Mouse (Mus musculus) layer of hippocampus, postnatal 25 days (tissue): ENCODE measurements at regions not wholly inside any gene's neighbourhood (a gene's known extent, or its start where the extent isn't known, plus 50 kb on each side); places are given as distances from the start of the nearest gene placed in this dataset.

Source experiments
- DNase-seq, 2 experiments: peaks; one replicate each; pipeline ENCODE4 v3.0.0; 2022; ENCODE audit warnings: mixed read lengths in 2 of 2, low spot score in 1 of 2; ENCODE audit errors: extremely low spot score in 1 of 2

- DNase-seq, result no peak
These were observed 534.7 kb downstream of the Zfp619 start for GRCm38 (mm10) chr7:40052255-40052654.

DNA sequence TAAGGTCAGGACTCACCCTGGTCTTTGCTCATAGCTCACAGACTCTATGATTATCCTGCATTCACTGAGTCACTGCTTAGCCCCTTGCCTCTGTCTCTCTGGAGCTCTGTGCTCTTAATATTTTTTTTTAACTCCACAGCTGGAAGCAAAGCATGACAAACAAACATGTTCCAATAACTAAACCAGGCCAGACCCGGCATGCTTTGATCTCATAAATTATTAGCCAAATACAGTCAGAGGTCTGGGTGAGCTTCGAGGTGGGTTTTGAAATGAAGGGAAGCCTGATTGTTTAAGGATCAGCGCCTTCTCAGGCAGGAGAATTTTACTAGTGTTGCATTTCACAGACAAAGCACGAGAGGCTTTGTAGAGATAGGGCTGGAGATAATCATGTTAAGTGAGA lies 541.3 kb downstream of the Zfp619 start:
- DNase-seq, result no peak

- no peak for DNase-seq
These were observed 547.1 kb downstream of the Zfp619 start for GRCm38 (mm10) chr7:40064631-40065030.

DNA sequence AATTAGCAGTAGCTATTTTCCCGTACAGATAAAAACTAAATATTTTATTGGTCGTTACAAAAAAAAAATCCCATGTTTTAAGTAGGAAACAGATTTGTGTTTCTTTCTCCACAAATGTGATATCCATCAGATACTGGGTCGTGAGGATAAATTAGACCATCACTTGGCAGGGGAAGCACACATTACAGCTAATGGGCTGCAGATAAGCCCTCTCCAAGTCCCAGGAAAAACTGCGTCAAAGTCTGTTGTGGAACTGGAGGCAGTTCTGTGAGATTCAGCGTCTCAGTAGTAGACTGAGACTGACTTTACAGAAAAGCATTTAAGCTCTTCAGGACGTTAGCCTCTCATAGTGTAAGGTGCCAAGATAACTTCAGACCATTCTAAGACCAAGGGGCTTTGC lies 548.0 kb downstream of the Zfp619 start:
- DNase-seq, result no peak

DNA sequence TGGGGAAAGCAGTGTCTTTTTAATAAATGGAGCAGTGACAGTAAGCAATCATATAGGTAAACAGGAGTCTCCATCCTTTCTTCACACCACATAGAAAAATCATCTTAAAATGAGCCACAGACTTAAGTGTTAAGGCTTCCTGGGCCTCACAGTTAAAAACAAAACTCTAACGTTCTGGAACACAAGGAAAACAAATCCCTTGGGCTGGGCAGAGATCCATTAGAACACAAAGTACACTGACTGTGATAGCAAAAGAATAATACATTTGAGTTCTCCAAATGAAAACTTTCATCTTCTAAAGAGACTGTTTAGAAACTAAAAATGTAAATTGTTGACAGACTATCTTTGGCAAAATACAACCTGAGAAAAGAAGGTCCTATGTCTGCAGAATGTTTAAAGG lies 549.8 kb downstream of the Zfp619 start:
- DNase-seq, result no peak

DNA sequence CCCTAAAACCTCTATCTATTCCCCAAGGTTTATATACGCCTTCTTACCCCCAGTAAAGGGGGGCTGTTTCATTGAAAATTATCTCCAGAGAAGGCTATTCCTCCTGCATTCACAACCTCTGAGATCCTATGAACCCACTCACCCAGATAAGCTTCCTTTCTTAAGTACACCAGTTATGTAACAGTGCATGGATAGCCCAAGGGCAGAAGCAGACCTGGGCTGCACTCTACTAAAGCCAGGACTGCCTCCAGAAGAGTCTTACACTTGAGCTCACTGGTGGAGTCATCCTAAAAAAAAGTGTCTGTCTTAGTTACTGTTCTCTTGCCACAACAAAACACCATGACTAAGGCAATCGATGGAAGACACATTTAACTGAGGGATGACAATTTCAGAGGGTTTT lies 553.7 kb downstream of the Zfp619 start:
- no peak for DNase-seq

DNA sequence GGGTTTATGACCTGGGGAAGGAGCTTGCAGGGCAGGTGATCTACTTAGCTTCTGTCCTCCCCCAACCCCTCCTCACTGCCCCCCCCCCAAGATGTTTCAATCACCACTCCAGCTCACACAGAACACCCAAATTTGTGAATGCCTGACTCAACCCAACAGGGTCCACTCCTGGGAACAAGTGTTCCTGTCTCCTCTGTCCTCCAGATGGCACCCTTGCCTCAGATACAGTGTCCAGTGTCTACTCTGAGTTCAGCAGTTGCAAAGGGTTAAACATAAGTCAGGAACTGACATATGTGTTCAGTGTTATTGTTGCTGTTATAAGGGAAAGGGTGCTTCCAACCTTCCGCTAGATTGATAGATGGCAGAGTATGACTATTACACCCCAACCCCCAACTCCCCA lies 554.9 kb downstream of the Zfp619 start:
- DNase-seq, result peak in 1 of 2 experiments; percentile 9

DNA sequence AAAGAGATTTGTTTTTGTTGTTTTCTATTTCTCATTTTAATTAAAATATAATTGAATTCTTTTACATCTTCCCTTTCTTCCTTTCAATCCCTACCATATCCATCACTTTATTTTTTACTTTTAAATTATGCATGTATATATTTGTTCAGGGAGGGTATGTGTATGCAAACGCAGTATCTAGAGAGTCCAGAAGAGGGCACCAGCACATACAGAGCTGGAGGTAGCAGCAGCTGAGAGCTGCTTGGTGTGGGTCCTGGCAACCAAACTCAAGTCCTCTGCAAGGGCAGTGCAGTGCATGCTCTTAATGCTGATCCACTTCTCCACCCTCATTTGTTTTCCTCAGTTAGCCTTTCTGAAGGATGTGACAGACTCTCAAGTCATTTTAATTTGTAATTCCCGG lies 568.7 kb downstream of the Zfp619 start:
- peak in 1 of 2 experiments; percentile 10 for DNase-seq

DNA sequence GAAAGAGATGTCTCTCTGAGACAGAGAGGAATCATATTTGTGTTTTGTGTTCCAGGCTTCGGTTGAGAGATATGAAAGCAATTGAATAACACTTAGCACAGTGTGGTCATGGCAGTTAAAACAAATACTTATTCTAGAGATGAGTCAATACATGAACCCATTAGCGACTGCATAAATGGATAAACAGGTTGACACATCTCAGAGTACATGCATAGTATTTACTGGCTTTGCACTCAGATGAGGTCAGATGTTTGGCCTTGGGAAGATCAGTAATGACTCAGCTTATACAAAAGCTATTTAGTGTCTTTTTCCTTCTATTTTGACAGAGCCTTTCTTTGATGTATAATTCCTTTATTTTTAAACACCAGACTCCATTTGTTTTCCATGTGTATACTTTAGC lies 579.5 kb downstream of the Zfp619 start:
- no peak for DNase-seq

DNA sequence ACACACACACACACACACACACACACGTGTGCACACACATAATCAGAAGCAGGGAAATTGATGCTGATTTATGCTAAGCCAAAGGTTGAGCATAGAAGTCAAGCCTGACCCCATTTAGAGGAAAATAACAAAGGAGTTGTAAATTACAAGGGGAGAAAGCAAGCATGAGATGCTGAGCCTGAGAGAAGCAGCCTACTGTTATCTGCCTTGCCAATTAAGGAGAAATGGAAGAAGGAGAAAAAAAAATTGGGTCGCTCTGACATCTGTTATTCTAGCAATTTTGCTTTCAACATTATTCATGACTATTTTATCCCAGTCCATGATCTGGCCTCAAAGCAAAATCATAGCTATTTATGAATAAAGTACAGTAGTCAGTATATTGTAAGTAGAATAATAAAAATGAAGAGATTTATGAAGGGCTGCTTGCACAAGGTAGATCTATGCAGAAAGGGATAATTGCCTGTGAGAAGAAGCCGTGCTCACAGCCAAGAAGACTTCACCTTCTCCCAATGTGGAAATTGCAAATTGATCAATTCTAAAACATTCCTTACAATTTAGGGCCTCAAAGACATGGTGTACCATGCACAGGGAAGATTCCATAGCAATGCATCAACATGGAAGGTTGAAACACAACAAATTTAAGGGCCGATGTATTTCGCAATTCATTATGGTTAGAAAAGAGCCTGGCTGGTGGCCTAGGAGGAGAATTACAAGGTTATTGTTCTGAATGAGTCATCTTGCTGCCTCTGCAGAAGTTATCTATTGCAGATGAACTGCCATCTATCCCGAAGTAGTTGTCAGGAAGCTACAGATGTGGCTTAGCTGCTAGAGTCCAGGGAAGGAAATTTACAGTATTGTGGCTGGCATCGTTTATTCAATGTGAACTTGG lies 585.7 kb downstream of the Zfp619 start:
- DNase-seq, result no peak

GRCm38 (mm10) chr7:40142906-40143305 lies 625.3 kb downstream of the Zfp619 start:
- no peak for DNase-seq

GRCm38 (mm10) chr7:40144431-40144830 lies 626.9 kb downstream of the Zfp619 start:
- DNase-seq, result no peak

- DNase-seq, result no peak
These were observed 660.0 kb downstream of the Zfp619 start for GRCm38 (mm10) chr7:40177570-40177969.

DNA sequence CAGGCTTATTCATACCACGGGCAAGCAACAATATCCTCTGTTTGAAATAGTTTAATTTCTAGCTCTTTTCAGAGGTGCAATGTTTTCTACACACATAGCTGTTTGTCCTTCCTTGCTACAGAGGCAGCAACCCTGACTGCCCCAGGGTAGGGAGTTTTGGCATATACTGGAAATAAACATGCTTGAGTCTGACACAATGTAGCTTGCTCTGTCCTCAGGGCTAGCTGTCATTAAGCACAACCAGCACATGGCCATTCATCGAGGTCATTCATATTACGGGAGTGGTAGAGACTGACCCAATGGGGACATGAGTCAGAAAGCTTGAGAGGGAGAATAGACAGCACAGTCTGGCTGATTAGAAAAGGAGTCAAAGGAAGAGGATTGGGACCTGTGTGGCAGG lies 677.8 kb downstream of the Zfp619 start:
- DNase-seq, result no peak

GRCm38 (mm10) chr7:40202615-40203014 lies 685.0 kb downstream of the Zfp619 start:
- DNase-seq, result no peak

DNA sequence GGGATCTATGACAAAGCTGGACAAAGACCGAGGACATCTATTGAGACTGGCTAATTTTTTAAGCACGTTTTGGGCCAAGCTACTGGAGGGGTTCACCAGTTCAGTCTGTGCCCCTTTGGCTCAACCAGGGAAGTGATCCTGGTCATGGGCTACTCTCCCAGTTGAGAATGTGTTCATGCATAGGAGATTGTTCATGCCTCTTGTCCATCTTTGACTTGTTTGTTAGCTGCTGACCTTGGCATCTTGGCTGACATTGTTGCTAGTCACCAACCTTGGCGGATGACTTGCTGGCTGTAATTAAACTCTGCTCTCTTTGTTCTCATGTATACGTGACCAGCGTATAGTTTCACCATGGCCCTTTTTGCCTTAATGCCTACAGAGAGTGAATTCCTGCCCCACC lies 686.2 kb upstream of the Vstm2b start:
- no peak for DNase-seq

DNA sequence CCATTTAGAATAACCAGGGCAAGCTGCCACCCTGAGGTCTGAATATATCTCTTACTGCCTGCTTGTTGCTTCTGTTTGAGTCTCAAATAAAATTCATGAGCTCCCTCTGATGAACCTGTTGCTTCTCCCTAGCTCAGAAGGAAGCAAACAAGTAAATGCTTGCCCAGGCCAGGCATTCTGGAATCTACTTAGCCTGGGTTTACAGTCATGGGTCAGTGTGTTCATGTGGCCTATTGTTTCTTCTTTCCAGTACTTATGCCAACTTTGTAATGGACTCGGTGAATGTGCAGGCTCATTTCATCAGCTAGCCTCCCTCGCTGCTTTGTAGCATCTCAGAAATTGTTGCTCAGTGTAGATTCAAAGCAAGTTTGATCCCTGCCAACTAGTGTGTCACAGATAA lies 685.6 kb upstream of the Vstm2b start:
- no peak for DNase-seq

GRCm38 (mm10) chr7:40213646-40214045 lies 684.5 kb upstream of the Vstm2b start:
- DNase-seq, result no peak

DNA sequence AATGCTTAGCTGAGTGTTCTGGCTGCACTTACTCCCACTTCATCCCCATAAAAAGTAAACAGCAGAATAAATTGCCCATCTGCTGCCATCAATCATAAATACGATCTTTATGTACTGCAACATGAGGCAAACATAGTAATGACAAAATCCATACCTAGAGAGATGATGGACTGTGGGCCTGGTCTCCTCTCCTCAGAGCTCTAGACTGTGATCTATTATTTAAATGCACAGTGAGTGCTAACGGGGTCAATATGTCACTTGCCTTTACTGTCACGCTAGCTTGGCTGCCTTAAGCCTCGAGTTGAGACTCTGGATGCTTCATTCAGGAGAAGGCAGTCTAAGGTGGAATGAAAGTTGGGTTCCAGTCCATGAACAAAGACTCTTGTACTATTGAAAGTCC lies 683.7 kb upstream of the Vstm2b start:
- DNase-seq, result no peak

- no peak for DNase-seq
These were observed 682.9 kb upstream of the Vstm2b start for GRCm38 (mm10) chr7:40215271-40215670.

DNA sequence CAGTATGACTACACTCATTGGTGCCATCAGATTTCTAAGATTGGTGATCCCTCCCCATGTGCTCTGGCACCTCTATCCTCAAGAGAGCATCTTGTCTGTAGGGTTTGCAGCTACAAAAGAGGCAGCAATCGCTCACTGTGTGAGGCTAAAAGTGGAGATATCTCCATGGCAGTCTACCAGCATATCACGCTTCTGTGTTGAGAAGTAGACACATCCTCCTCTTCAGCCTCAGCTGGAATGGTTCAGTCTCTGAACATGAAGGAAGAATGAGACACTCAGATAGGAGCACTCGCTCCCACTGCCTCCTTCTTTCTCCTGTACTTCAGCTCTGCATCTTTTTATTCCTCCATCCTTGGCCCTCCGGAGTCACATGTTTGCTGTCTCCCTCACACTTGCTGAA lies 677.6 kb upstream of the Vstm2b start:
- no peak for DNase-seq

DNA sequence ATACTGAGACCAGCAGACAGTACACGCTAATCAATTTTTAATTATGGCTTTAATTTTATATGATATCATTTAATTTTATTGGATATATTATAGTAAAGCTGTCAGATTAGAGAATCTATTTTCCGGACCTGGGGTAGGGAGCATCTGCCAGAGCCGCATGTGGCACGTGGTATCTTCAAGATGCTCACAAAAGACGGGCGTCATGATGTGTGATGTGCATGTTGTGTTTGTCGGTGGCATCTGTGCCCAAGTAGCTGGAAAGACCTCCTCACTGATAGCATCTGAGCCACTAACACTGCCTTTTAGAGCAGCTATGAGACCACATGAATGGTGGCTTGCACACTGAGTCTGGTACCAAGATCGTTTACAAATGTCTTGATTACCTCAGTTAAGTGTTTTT lies 652.9 kb upstream of the Vstm2b start:
- no peak for DNase-seq

- no peak for DNase-seq
These were observed 649.6 kb upstream of the Vstm2b start for GRCm38 (mm10) chr7:40248521-40248920.
